Mouse (Mus musculus): ENCODE measurements at regions not wholly inside any gene's neighbourhood (a gene's known extent, or its start where the extent isn't known, plus 50 kb on each side); places are given as distances from the start of the nearest gene placed in this dataset.
A peak's percentile ranks its signal among the peaks of the same experiment; 100 is the strongest.

GRCm38 (mm10) chr2:173990664-173991063 is 85.4 kb upstream of the Stx16 start:
- no peaks in the 10 kb centered on the region for H3K9me3 ChIP-seq (ENCODE audit: control insufficient read depth, low read length)
- WGBS, result 75% methylated on average over 4 of the region's 4 CpGs
- H3K4me1 ChIP-seq (ENCODE audit: control insufficient read depth, insufficient read depth, low read length), result peaks cover 4% of the 10 kb centered on the region; the same call in 1 of the 2 replicates
- no peaks in the 10 kb centered on the region for H3K36me3 ChIP-seq (ENCODE audit: control insufficient read depth, insufficient read depth, low read length)
- no peaks in the 10 kb centered on the region for H3K27me3 ChIP-seq (replicated peaks; ENCODE audit: control insufficient read depth, insufficient read depth, low read length)
- DNase-seq (ENCODE audit: low spot score) (no peak), ATAC-seq (ENCODE audit: low read depth) (no peak)
- no peak overlapping the region for H3K4me3 ChIP-seq (ENCODE audit: low read depth, low read length)
- H3K9ac ChIP-seq (ENCODE audit: low read depth, low read length), result no peak overlapping the region
- H3K4me2 ChIP-seq (ENCODE audit: low read depth, low read length), result no peak overlapping the region
- no peak overlapping the region for H3K27ac ChIP-seq (replicated peaks; ENCODE audit: low read depth, low read length)

GRCm38 (mm10) chr2:173991447-173991846 is 84.7 kb upstream of the Stx16 start:
- no peak overlapping the region for H3K4me2 ChIP-seq (ENCODE audit: low read depth, low read length)
- no peak overlapping the region for H3K9ac ChIP-seq (ENCODE audit: low read depth, low read length)
- ATAC-seq (ENCODE audit: low read depth) (no peak), DNase-seq (ENCODE audit: low spot score) (no peak)
- H3K4me1 ChIP-seq (ENCODE audit: control insufficient read depth, insufficient read depth, low read length), result peaks cover 4% of the 10 kb centered on the region; the same call in 1 of the 2 replicates
- H3K36me3 ChIP-seq (ENCODE audit: control insufficient read depth, insufficient read depth, low read length), result no peaks in the 10 kb centered on the region
- WGBS, result 83% methylated on average over 15 of the region's 15 CpGs
- no peak overlapping the region for H3K27ac ChIP-seq (replicated peaks; ENCODE audit: low read depth, low read length)
- H3K27me3 ChIP-seq (replicated peaks; ENCODE audit: control insufficient read depth, insufficient read depth, low read length), result no peaks in the 10 kb centered on the region
- H3K9me3 ChIP-seq (ENCODE audit: control insufficient read depth, low read length), result no peaks in the 10 kb centered on the region
- H3K4me3 ChIP-seq (ENCODE audit: low read depth, low read length), result no peak overlapping the region

- no peak overlapping the region for H3K4me3 ChIP-seq (ENCODE audit: low read depth, low read length)
- H3K36me3 ChIP-seq (ENCODE audit: control insufficient read depth, insufficient read depth, low read length), result no peaks in the 10 kb centered on the region
- no peak overlapping the region for H3K9ac ChIP-seq (ENCODE audit: low read depth, low read length)
- H3K4me2 ChIP-seq (ENCODE audit: low read depth, low read length), result no peak overlapping the region
- ATAC-seq (ENCODE audit: low read depth) (no peak), DNase-seq (ENCODE audit: low spot score) (peak; percentile 39)
- H3K27ac ChIP-seq (replicated peaks; ENCODE audit: low read depth, low read length), result no peak overlapping the region
- no peaks in the 10 kb centered on the region for H3K9me3 ChIP-seq (ENCODE audit: control insufficient read depth, low read length)
- no peaks in the 10 kb centered on the region for H3K27me3 ChIP-seq (replicated peaks; ENCODE audit: control insufficient read depth, insufficient read depth, low read length)
- H3K4me1 ChIP-seq (ENCODE audit: control insufficient read depth, insufficient read depth, low read length), result peaks cover 4% of the 10 kb centered on the region; the same call in 1 of the 2 replicates
- WGBS, result 36% methylated on average over 5 of the region's 5 CpGs
Measured at GRCm38 (mm10) chr2:173992041-173992440, 84.1 kb upstream of the Stx16 start.

GRCm38 (mm10) chr2:173993431-173993955 is 82.6 kb upstream of the Stx16 start:
- no peaks in the 10 kb centered on the region for H3K36me3 ChIP-seq (ENCODE audit: control insufficient read depth, insufficient read depth, low read length)
- H3K9me3 ChIP-seq (ENCODE audit: control insufficient read depth, low read length), result no peaks in the 10 kb centered on the region
- no peak overlapping the region for H3K9ac ChIP-seq (ENCODE audit: low read depth, low read length)
- WGBS, result 88% methylated on average over 5 of the region's 5 CpGs
- peaks cover 4% of the 10 kb centered on the region; the same call in 1 of the 2 replicates for H3K4me1 ChIP-seq (ENCODE audit: control insufficient read depth, insufficient read depth, low read length)
- H3K4me3 ChIP-seq (ENCODE audit: low read depth, low read length), result no peak overlapping the region
- no peaks in the 10 kb centered on the region for H3K27me3 ChIP-seq (replicated peaks; ENCODE audit: control insufficient read depth, insufficient read depth, low read length)
- no peak overlapping the region for H3K4me2 ChIP-seq (ENCODE audit: low read depth, low read length)
- ATAC-seq (ENCODE audit: low read depth) (no peak), DNase-seq (ENCODE audit: low spot score) (no peak)
- no peak overlapping the region for H3K27ac ChIP-seq (replicated peaks; ENCODE audit: low read depth, low read length)

- H3K9ac ChIP-seq (ENCODE audit: low read depth, low read length), result no peak overlapping the region
- H3K27me3 ChIP-seq (replicated peaks; ENCODE audit: control insufficient read depth, insufficient read depth, low read length), result no peaks in the 10 kb centered on the region
- no peaks in the 10 kb centered on the region for H3K9me3 ChIP-seq (ENCODE audit: control insufficient read depth, low read length)
- H3K4me1 ChIP-seq (ENCODE audit: control insufficient read depth, insufficient read depth, low read length), result peaks cover 4% of the 10 kb centered on the region; the same call in 1 of the 2 replicates
- DNase-seq (ENCODE audit: low spot score) (no peak), ATAC-seq (ENCODE audit: low read depth) (peak; percentile 65; the same call in 1 of the 2 replicates)
- 36% methylated on average over 13 of the region's 13 CpGs for WGBS
- H3K4me3 ChIP-seq (ENCODE audit: low read depth, low read length), result no peak overlapping the region
- H3K36me3 ChIP-seq (ENCODE audit: control insufficient read depth, insufficient read depth, low read length), result no peaks in the 10 kb centered on the region
- H3K4me2 ChIP-seq (ENCODE audit: low read depth, low read length), result no peak overlapping the region
- no peak overlapping the region for H3K27ac ChIP-seq (replicated peaks; ENCODE audit: low read depth, low read length)
Measured at GRCm38 (mm10) chr2:173994301-173995073, 81.6 kb upstream of the Stx16 start.

GRCm38 (mm10) chr2:174004666-174005065 is 71.4 kb upstream of the Stx16 start:
- Histone ChIP-seq H3K27me3 (replicated peaks; ENCODE audit: control insufficient read depth, insufficient read depth, low read length) (no peaks in the 10 kb centered on the region), H3K4me1 (ENCODE audit: control insufficient read depth, insufficient read depth, low read length) (peaks cover 11% of the 10 kb centered on the region), H3K4me3 (ENCODE audit: low read depth, low read length) (no peak overlapping the region), H3K36me3 (ENCODE audit: control insufficient read depth, insufficient read depth, low read length) (no peaks in the 10 kb centered on the region), H3K4me2 (ENCODE audit: low read depth, low read length) (no peak overlapping the region), H3K9ac (ENCODE audit: low read depth, low read length) (no peak overlapping the region), H3K9me3 (ENCODE audit: control insufficient read depth, low read length) (peaks cover 17% of the 10 kb centered on the region), H3K27ac (replicated peaks; ENCODE audit: low read depth, low read length) (no peak overlapping the region)
- ATAC-seq (ENCODE audit: low read depth) (no peak), DNase-seq (ENCODE audit: low spot score) (peak; percentile 27)
- 84% methylated on average over 8 of the region's 8 CpGs for WGBS

- H3K9me3 ChIP-seq (ENCODE audit: control insufficient read depth, low read length), result peaks cover 15% of the 10 kb centered on the region
- H3K27ac ChIP-seq (replicated peaks; ENCODE audit: low read depth, low read length), result peak overlapping the region; percentile 78
- H3K4me1 ChIP-seq (ENCODE audit: control insufficient read depth, insufficient read depth, low read length), result peaks cover 18% of the 10 kb centered on the region
- no peaks in the 10 kb centered on the region for H3K27me3 ChIP-seq (replicated peaks; ENCODE audit: control insufficient read depth, insufficient read depth, low read length)
- ATAC-seq (ENCODE audit: low read depth) (peak; percentile 24), DNase-seq (ENCODE audit: low spot score) (peak; percentile 54)
- H3K9ac ChIP-seq (ENCODE audit: low read depth, low read length), result no peak overlapping the region
- H3K4me3 ChIP-seq (ENCODE audit: low read depth, low read length), result no peak overlapping the region
- WGBS, result 45% methylated on average over 2 of the region's 2 CpGs
- peak overlapping the region; percentile 21; the same call in 1 of the 2 replicates for H3K4me2 ChIP-seq (ENCODE audit: low read depth, low read length)
- no peaks in the 10 kb centered on the region for H3K36me3 ChIP-seq (ENCODE audit: control insufficient read depth, insufficient read depth, low read length)
Measured at GRCm38 (mm10) chr2:174007976-174008349, 68.1 kb upstream of the Stx16 start.

GRCm38 (mm10) chr2:174008350-174009218 is 67.5 kb upstream of the Stx16 start:
- Histone ChIP-seq H3K4me1 (ENCODE audit: control insufficient read depth, insufficient read depth, low read length) (peaks cover 18% of the 10 kb centered on the region), H3K27me3 (replicated peaks; ENCODE audit: control insufficient read depth, insufficient read depth, low read length) (no peaks in the 10 kb centered on the region), H3K9ac (ENCODE audit: low read depth, low read length) (no peak overlapping the region), H3K36me3 (ENCODE audit: control insufficient read depth, insufficient read depth, low read length) (no peaks in the 10 kb centered on the region), H3K4me3 (ENCODE audit: low read depth, low read length) (no peak overlapping the region), H3K9me3 (ENCODE audit: control insufficient read depth, low read length) (peaks cover 13% of the 10 kb centered on the region), H3K27ac (replicated peaks; ENCODE audit: low read depth, low read length) (peak overlapping the region; percentile 78), H3K4me2 (ENCODE audit: low read depth, low read length) (peak overlapping the region; percentile 21; the same call in 1 of the 2 replicates)
- WGBS, result 34% methylated on average over 19 of the region's 19 CpGs
- DNase-seq (ENCODE audit: low spot score) (peak; percentile 87), ATAC-seq (ENCODE audit: low read depth) (peak; percentile 82)

Data from embryonic facial prominence, embryonic 14.5 days (tissue).